ENCODE assay signal across 27 mouse cellular contexts in the genomic region with DNA sequence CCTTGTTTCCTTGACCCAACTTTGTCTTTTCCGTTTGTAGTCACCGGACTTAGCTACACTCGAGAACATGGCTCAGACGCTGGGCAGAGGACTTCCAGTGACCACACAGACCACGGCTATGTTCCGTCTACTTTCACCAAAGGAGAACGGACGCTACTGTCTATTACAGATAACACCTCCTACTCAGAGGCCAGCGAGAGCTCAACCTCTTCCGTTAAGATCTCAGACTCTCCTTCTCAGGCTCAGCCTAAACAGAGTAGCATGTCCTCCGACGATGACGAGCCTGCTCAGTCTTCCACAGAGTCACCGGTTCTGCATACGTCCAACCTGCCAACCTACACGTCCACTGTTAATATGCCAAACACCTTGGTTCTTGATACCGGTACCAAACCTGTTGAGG.
"Had no signal": no experiment of that assay in that cellular context is flagged by ENCODE, and none has a peak within 500 bp of the region (broad histone marks: within the 10 kb centered on the region; RNA-seq: fewer than 3 reads in every experiment).

No protein-coding gene starts in this region.

- H3K9me3 ChIP-seq: heart, embryonic 10.5 days; hindbrain, embryonic 12.5 days; intestine, embryonic 15.5 days; kidney, embryonic 15.5 days; limb, embryonic 15.5 days; liver, embryonic 13.5 days had no signal

- H3K9ac ChIP-seq: heart, embryonic 12.5 days; hindbrain, embryonic 12.5 days; hindbrain, embryonic 14.5 days; intestine, embryonic 15.5 days; kidney, embryonic 15.5 days; limb, embryonic 13.5 days; limb, embryonic 15.5 days; liver, embryonic 13.5 days had no signal

- H3K4me3 ChIP-seq: gastrocnemius, adult 2 months; heart, embryonic 10.5 days; heart, embryonic 12.5 days; hindbrain, embryonic 10.5 days; hindbrain, embryonic 12.5 days; intestine, embryonic 15.5 days; kidney, embryonic 15.5 days; limb, embryonic 13.5 days; limb, embryonic 15.5 days; liver, embryonic 13.5 days had no signal

- H3K27ac ChIP-seq: gastrocnemius, adult 2 months; heart, embryonic 10.5 days; hindbrain, embryonic 10.5 days; hindbrain, embryonic 12.5 days; hindbrain, embryonic 14.5 days; intestine, embryonic 15.5 days; kidney, embryonic 15.5 days; kidney, postnatal 0 days; limb, embryonic 13.5 days; limb, embryonic 15.5 days; liver, embryonic 13.5 days had no signal

- H3K4me2 ChIP-seq: heart, embryonic 12.5 days; hindbrain, embryonic 12.5 days; hindbrain, embryonic 14.5 days; intestine, embryonic 15.5 days; kidney, embryonic 15.5 days; limb, embryonic 13.5 days; limb, embryonic 15.5 days; liver, embryonic 13.5 days had no signal

- DNase-seq: gastrocnemius, adult 2 months; gastrocnemius, postnatal 10 days; gastrocnemius, postnatal 25 days; heart, adult 18-20 months; heart, postnatal 10 days; heart, postnatal 4 days; kidney, adult 2 months; kidney, adult 9 months; kidney, postnatal 14 days; kidney, postnatal 36 days; layer of hippocampus, adult 9-11 months; layer of hippocampus, postnatal 36 days; left cerebral cortex, postnatal 4 days; liver, embryonic 13.5 days had no signal

- H3K27me3 ChIP-seq: heart, embryonic 12.5 days; hindbrain, embryonic 12.5 days; intestine, embryonic 15.5 days; kidney, embryonic 15.5 days; limb, embryonic 13.5 days; limb, embryonic 15.5 days; liver, embryonic 13.5 days had no signal

- ATAC-seq: hindbrain, embryonic 16.5 days; inflammation-experienced regulatory T-cells, adult 6 months; intestine, embryonic 15.5 days; intestine, postnatal 0 days had no signal

- H3K4me1 ChIP-seq: intestine, embryonic 15.5 days; kidney, embryonic 15.5 days; limb, embryonic 13.5 days; limb, embryonic 15.5 days had no signal
